Mouse (Mus musculus) frontal cortex, adult (tissue): ENCODE results near the gene Asb8.
A peak's percentile ranks its signal among the peaks of the same experiment; 100 is the strongest.

ENCODE experiments used
- ATAC-seq: cut with Nextera tagmentation; 2 replicates; pipeline ENCODE4 v1.9.2; 2017; ENCODE audit warnings: mild to moderate bottlenecking, moderate library complexity, mixed read lengths; ENCODE audit not compliant: low TSS enrichment

The Asb8 gene

DNA sequence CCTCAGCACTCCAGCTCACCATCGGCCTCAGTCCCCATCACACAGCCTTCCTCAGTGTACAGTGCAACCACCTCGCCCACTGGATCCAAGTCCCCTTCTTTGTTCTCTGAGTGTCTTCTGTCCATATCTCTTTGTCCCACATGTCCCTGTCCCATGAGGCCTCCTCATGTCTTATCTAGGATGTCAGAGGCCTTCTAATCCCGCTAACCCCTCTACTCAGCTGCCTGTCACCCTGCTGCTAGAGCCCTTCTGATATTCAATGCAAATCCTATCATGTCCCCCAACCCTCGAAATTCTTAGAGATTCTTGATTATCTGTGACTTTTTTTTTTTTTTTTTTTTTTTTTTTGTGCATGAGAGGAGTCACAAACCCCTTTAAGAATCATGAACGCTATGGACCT is 49.1 kb downstream of the Asb8 start:
- no peak for ATAC-seq

DNA sequence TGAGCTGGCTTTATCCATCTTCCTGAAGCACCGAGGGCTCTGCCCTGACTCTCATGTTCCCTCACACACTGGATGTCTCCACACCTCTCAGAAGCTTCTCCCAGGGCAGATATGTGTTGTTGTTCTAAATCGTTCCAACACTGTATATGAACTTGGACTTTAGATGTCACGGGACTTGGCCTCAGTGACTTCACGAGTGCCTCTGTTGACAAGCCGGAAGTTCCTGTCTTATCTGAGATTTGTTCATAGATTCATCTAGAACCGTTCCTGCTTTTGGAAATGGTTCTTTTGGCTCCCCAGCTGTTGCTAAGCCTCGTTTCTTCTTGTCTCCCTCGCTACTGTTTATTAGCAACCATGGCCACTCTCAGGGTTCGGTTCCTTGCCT is 49.7 kb downstream of the Asb8 start:
- no peak for ATAC-seq

DNA sequence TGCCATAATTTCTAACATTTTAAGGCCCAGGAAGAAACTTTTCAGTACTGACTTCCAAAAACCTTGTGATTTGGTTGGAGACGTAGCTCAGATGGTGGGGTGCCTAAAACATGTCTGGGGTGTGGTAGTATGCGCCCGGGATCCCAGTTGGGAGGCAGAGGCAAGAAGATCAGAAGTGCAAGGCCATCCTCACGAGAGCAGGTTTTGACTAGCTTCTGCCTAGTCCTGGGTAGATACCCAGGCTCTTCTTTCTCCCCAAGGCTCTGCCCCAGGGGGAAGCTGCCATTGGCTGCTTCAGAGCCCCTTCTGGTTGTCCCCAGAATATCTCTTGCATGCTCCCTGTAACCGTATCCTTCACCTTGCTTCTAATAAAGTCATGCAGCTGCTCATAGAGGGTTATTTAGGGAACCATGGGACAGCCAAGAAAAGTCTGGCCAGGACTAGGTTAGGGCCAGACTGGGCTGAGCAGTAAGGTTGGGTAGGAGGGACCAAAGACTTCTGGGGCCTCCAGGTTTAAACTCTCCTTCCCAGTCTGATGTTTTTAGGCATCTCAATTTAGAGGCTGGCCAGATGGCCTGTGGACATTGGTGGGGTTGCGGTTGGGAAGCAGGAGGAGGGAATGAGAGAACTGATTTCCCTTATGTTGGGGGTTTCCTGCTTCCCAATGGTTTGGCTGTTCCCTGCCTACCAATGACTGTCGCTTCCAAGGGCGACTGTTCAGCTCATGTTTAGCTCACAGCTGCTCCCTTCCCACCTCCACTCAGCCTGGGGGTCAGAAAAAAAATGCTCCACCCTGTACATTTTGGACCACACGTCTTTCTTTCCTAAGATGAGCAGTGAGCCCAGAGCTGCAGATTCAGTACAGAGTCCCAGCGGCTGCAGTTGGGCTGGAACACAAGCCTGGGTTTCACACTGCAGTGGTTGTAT is 50.3 kb downstream of the Asb8 start:
- ATAC-seq = no peak

DNA sequence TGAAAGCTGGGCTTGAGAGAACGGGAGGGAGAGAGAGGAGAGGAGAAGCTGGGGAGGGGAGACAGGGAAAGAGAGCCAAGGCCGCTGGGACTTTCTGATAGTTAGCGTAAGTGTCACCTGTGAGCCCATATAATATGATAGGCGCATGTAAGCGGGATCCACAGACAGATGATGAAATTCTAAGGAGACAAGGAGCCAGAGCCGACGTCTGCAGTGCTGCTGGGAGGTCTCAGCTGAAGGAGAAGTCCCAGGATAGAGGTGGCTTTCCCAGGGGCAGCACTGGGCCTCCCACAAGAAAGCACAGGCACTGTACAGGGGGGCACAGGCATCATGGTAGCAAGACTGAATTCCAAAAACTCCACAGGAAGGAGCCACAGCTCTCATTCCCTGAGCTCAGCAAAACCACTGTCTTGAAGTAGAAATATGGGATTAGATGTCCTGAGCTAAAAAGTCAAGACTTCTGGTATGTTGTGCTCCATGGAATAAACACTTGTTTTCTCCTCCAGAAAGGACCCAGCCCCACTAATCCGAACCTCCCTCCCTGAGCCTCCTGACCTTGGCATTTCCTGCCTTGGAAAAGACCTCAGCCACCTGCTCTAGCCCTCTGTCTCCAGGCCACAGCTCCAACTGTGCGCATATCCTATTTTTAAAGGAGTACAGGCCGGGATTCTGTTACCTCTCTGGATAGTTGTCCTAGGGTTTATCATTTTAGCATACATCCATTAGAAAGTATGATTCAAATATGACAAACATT is 51.1 kb downstream of the Asb8 start:
- no peak for ATAC-seq

DNA sequence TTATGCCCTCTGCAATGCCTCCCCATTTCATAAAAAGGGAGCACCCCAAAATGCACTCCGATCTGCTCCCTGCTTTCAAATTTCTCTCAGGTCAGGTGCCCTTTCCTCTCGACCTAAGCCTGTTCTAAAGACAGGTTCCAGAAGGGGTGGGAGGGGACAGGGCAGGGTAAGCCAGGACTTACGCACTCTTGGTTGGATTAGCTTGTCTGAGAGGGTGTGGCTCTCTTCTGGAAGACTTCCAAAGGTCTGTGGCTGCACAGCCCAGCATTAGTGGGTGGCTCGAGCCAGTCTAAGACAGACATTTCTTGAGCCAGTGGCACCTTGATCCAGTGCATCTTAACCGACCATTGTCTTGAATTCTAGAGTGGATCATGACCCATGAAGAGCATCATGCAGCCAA is 53.6 kb downstream of the Asb8 start:
- ATAC-seq = no peak

DNA sequence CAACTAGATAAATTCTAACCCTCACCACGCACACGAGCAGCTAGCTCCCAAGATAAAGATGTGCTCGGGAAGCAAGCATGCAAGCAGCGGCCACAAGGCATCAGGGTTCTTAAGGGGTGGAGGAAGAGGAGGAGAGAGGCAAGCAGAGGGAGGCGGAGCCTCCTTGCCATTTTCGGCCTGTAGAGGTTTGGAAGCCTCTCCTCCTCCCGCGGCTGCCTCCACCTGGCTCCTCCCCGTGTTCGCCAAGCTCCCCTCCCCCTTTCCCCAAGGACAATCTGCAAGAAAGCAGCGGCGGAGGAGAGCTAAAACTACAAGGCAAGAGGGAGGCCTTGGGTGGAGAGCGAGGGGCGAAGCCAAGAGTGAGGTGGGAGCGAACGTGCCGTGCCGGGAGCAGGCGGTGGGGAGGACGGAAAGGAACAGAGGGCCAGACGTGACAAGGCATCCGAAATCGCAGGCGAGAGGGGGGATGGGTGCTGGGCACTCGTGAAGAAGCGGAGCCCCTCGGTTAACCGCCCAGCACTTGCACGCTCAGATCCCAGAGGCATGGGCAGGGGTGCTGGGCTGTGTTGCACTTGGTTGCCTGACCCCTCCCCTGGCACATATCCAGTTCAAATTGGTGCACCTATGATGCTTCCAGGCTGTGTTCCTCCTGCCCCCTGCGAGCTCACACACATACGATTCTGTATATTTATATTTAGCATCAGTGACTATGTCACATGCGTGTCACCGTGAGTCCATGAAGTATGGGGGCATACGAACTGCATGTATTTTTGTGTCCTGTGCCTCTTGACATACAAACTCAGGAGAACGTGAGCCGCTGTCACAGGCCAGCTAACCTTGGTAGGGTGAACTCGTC is 56.9 kb downstream of the Asb8 start:
- ATAC-seq = peak; percentile 96

DNA sequence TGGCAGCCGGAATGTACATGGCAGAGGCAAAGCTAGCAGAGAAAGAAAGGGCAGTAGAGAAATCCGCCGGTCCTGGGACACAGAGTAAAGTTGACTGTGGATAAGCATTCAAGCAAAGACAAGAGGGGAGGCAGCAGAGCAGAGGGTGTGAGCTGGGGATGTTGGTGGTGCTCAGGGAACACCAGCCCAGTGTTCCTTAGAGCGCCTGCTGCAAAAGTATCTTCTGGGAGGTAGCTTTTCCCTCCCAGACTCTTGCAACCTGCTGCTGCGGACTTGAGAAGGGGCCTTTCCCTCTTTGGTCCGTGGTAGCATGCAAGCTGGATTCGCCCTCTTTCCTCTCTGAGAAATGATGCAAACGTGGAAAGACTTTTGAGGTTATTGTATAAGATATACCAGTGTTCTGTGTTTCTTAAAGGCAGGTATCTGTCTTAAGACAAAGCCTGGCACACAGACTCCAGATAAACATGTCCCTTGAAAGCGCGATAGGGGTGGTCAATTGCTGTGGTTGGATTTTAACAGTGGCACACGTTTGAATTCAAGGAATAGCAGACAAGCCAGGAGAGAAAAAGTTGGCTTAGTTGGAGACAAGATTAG is 57.6 kb downstream of the Asb8 start:
- no peak for ATAC-seq

DNA sequence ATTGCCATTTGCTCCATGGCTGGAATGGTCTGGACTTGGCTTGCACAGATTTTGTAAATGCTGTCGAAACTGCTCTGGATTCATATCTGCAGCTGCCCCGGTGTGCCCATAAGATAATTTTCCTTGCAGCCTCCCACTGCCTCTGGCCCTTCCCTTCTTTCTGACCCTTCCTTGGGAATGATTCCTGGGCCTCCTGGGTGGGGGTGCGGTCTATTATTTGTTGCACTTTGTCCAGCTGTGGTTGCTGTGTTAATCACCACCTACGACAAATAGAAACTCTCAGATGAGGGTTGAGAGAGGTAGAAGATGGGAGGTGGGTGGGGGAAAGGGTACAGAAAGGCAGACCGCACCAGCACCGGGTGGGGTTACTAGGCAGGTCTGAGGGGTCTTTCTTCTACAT is 58.2 kb downstream of the Asb8 start:
- no peak for ATAC-seq

DNA sequence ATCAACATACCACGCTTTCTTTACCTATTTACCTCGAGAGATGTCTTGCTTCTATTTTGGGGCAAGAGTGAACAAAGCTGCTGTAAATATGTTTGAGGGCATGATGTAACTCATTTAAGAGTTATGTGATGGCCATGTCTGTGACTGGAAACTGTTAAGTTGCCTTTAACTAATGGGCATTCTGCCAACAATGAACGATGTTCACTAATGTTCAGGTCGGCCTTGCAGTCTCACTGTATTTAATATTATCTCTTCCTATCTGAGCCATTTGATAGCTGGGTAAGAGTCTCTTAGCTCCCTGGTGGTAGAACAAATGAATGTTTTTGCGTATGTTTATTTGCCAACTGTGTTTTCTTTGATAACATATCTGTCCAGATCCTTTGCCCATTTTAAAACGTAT is 58.9 kb downstream of the Asb8 start:
- ATAC-seq = no peak

DNA sequence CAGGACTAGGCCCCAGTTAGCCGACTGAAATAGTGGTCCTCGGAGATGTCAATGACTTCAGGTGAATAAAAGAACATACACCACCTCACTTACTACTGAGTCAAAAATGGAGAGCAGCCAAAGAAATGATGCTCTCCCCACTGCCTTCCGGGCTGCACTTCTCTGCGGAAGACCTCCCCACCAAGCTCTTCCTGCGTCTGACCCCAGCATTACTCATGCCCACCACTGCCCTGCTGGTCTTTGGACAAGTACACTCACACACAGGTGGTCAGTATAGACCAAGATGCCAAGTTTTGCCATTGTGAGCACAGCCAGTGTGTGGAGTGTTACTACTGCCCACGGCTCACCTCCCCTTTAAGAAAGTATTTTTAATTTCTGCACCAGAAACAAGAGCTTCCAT is 63.0 kb downstream of the Asb8 start:
- ATAC-seq = peak; percentile 20; the same call in 1 of the 2 replicates

DNA sequence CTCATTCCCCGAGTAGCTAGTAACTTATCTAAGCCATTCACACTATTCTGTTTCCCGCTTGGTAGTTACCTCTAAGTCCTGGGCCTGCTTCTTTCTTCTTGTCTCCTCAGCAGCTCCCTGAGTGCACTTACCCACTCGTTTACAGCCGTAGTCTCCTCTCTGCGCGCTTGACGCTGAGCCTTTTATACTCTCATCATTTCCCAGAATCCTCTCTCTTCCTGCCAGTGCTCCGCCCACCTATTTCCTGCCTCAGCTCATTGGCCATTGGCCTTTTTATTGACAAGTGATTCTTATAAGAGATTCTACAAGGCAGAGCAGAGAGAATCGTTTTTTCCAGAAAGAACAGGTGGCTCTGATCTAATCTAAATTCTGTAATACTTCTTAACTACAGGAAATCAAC is 66.9 kb downstream of the Asb8 start:
- ATAC-seq = no peak

DNA sequence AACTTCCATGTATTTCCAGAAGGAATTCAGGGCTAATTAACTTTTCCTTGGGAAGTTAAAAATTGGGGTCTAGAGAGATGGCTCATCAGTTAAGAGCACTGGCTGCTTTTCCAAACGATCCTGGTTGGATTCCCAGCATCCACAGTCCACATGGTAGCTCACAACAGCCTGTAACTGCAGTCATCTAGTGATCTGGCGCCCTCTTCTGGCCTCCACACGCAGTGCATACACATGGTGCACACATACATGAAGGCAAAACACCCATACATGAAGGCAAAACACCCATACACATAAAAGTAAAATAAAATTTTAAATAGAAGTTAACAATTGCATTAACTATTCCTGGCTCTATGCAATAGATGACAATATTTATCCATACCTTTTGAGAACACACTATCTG is 68.5 kb downstream of the Asb8 start:
- ATAC-seq = no peak

DNA sequence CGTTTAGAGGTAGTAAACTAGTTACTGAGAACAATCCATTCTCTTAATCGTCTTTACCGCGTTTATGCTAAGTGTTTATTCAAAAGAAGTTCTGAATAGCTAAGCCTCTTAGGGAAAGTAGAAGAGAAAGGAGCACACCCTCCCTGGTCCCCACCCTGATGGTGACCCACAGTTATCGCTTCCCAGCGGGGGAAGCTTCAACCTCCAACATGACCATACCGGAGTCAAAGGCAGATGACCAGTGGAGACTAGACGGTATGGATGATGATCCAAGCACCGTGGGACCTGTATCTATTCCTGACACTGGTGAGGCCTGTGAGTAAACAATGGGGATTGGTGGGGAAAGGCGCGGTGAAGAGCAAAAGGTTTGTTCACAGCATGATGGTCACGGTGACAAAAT is 70.5 kb downstream of the Asb8 start:
- ATAC-seq = no peak

DNA sequence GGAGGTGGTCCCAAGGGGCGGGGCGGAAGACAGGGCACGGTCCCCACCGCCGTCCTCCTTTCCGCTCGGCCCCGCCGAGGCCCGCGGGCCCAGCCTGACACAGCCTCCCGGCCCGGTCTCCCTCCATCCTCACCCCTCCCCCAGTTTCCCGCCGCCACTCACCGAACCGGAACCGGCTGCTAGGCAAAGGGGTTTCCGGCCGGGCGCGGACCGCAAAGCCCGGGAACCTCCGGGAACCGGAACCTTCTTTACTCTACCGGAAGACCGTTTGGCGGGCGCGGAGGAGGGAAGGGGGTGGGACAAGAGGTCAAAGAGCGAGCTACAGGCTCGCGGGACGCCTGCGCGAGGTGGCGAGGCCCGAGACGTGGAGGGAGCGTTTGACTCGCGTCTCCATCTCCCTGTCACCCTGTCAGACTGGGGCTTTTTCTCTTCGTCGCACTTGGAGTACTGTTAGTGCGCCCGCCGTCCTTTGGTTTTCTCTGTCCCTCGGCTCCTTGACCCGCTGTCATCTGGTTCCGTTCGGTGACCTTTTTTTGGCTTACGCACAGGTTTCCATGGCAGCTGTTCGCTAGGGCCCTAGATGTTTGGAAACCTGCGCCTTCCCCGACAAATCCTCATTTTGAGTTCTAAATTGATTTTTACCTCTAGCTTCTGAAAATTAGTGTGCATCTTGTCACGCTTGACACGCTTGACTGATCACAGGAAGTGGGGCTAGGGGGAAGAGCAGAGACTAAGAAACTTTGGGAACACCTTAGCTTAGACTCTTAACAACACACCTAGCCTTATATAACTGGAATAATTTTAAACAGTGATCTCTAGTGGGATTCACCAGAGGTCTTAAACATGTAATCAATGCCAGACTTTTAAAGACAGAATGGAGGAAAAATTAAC is 72.1 kb downstream of the Asb8 start, which contains the start of gene Senp1:
Gene Senp1, minus strand, starts transcription at position 624 of the 891 bp plus-strand sequence.
- peak; percentile 94 for ATAC-seq

DNA sequence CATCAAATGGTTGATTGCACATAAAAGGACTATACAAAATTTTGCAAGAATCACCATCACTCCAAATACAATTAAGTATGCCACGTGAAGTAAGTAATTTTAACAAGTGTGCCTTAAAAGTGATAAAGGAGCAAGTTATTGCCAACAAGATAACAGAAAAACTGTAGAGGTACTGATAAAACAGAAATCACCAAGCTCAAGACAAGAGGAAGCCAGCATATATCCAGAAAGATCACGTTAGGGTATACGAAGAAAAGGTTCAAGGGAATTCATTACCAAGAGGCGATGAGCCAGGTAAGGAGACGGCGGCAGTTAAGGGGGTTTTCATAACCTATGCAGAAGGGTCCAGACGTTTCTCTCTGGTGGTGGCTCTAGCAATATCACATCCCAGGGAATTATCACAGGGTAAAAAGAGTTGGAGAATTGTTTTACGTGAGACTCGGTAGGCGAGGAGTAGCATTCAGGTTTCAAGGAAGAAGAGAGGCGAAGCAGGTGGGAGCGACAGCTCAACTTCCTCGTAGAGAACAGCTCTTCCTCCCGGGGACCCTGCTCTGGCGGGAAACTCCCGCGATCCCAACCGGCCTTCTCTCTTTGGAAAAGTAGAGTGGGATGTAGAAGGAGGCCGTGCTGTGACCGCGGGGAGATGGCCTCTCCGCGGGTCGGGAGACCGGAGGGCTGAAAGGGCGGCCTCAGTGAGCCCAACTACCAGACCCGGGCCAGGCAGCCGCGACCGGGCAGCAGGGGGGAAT is 72.9 kb downstream of the Asb8 start, which contains the start of gene Pfkm:
Gene Pfkm, plus strand, starts transcription at position 218 of the 749 bp plus-strand sequence.
- ATAC-seq = peak; percentile 18; the same call in 1 of the 2 replicates

DNA sequence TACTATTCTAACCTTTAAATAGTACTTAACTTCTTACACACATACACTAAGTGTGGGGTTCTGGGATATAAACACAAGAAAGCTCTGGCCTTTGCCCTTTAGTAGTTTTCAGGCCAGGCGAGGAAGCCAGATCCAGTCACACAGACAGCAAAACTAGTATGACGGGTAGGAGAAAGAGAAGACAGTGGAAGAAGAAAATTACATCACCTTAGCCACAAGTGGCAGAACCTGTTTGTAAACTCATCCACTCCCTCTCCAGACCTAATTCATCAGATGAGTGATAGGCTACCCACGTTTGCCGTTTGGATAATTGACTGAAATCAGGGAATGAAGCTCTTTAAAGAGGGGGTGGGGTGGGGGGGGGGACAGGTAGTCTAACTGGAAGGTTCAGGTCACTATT is 73.6 kb downstream of the Asb8 start:
- no peak for ATAC-seq

DNA sequence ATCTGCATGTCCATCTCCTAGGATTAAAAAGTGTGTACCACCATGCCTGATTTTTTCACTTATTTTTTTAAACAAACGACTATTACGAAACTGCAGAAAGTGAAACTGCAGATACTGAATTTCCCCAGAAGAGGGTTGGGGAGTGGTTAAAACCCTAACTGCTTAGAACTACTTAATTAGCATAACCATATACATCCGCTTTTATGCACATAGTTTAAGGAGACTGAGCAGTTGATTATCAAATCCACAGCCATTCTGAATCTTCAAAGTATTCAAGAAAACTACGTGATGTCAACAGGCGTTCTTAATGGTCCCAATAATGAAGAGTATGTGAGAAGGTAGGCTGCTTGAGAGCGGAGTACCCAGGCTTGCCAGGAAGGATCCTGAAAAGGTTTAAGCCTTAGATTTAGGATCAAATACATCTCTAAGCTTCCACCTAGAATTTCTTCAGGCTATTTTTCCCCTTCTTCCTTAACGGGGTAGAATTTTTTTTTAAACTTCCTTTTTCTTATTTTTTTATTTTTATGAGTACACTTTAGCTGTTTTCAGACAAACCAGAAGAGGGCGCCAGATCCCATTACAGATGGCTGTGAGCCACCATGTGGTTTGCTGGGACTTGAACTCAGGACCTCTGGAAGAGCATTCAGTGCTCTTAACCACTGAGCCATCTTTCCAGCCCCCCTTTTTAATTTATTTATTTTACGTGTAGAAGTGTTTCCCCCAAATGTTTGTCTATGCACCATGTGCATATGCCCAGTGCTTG is 75.8 kb downstream of the Asb8 start:
- ATAC-seq = no peak

DNA sequence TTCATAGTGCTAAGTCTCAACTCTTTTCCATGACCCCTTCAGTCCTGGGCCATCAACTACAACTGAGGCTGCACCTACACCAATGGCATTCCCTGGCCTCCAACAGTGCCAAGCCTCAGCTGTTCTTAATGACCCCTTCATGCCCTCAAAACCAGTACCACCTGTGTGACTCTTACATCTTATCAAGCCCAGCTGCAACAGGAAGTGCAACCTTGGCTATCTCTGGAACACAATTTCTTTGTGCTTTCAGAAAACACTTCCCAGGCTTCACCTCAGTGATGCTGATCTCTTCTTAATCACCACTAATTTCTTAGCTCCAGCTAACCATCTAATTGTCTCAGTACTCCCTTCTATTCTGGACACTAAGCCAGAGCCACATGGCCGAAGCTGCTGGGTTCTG is 76.5 kb downstream of the Asb8 start:
- ATAC-seq = no peak
